Mouse (Mus musculus) cerebellum, adult (tissue): ENCODE results near the gene Slco2a1.
A peak's percentile ranks its signal among the peaks of the same experiment; 100 is the strongest.

Source experiments
- ATAC-seq: cut with Nextera tagmentation; 2 replicates; pipeline ENCODE4 v1.9.2; 2017; ENCODE audit warnings: mild to moderate bottlenecking, moderate library complexity, mixed read lengths; ENCODE audit not compliant: insufficient number of reproducible peaks, low FRiP score, low TSS enrichment

Slco2a1 gene

GRCm38 (mm10) chr9:103112471-103113271 lies 124.2 kb downstream of the Slco2a1 start:
- peak; percentile 26; the same call in 1 of the 2 replicates for ATAC-seq

GRCm38 (mm10) chr9:103113351-103113750 lies 124.8 kb downstream of the Slco2a1 start:
- ATAC-seq, result no peak

GRCm38 (mm10) chr9:103114326-103114725 lies 125.8 kb downstream of the Slco2a1 start:
- ATAC-seq, result no peak

GRCm38 (mm10) chr9:103114901-103115300 lies 126.4 kb downstream of the Slco2a1 start:
- ATAC-seq, result no peak

- ATAC-seq, result no peak
Measured at GRCm38 (mm10) chr9:103116941-103117340, 128.4 kb downstream of the Slco2a1 start.

- ATAC-seq, result no peak
Measured at GRCm38 (mm10) chr9:103117495-103117894, 129.0 kb downstream of the Slco2a1 start.

GRCm38 (mm10) chr9:103117951-103118350 lies 129.4 kb downstream of the Slco2a1 start:
- no peak for ATAC-seq

GRCm38 (mm10) chr9:103118651-103119275 lies 130.3 kb downstream of the Slco2a1 start:
- no peak for ATAC-seq

- no peak for ATAC-seq
Measured at GRCm38 (mm10) chr9:103119781-103120180, 131.3 kb downstream of the Slco2a1 start.

GRCm38 (mm10) chr9:103120231-103120630 lies 131.7 kb downstream of the Slco2a1 start:
- no peak for ATAC-seq

GRCm38 (mm10) chr9:103121546-103121945 lies 133.0 kb downstream of the Slco2a1 start:
- ATAC-seq, result no peak

GRCm38 (mm10) chr9:103124746-103125145 lies 136.2 kb downstream of the Slco2a1 start:
- no peak for ATAC-seq

GRCm38 (mm10) chr9:103133493-103134124 lies 145.1 kb downstream of the Slco2a1 start:
- ATAC-seq, result no peak

GRCm38 (mm10) chr9:103134450-103135030 lies 146.0 kb downstream of the Slco2a1 start:
- ATAC-seq, result 0 out of 2 replicates have a peak, but pooled peaks have one; percentile 13

- no peak for ATAC-seq
Measured at GRCm38 (mm10) chr9:103139481-103139880, 151.0 kb downstream of the Slco2a1 start.

- ATAC-seq, result no peak
Measured at GRCm38 (mm10) chr9:103140384-103140783, 151.9 kb downstream of the Slco2a1 start.

GRCm38 (mm10) chr9:103141266-103141665 lies 152.8 kb downstream of the Slco2a1 start:
- no peak for ATAC-seq

GRCm38 (mm10) chr9:103143881-103144280 lies 155.4 kb downstream of the Slco2a1 start:
- no peak for ATAC-seq

- no peak for ATAC-seq
Measured at GRCm38 (mm10) chr9:103145351-103145750, 156.8 kb downstream of the Slco2a1 start.
